Mouse (Mus musculus) liver, embryonic 12.5 days (tissue): ENCODE results near the gene Larp1b. TPM values are rescaled to one million over a fixed set of nuclear protein-coding genes. Genes with fewer than 3 reads are reported as not detected.

ENCODE experiments used
- ATAC-seq: fragments of 200-750 bp; cut with Nextera tagmentation; 2 replicates; pipeline ENCODE4 v1.8.0; 2017; ENCODE audit warnings: moderate number of reproducible peaks, mild to moderate bottlenecking, moderate library complexity
- H3K27ac ChIP-seq: fragments of 300-500 bp; sonication (generic); 2 replicates; pipeline ENCODE4 v1.5.1; 2016; ENCODE audit warnings: mild to moderate bottlenecking
- H3K27me3 ChIP-seq: fragments of 300-500 bp; sonication (generic); replicated peaks from 2 replicates; pipeline ENCODE4 v1.6.1; 2016; ENCODE audit warnings: mild to moderate bottlenecking, moderate library complexity
- H3K36me3 ChIP-seq: fragments of 300-500 bp; sonication (generic); 2 replicates; pipeline ENCODE4 v1.6.1; 2016; ENCODE audit warnings: mild to moderate bottlenecking, moderate library complexity
- H3K4me1 ChIP-seq: fragments of 300-500 bp; sonication (generic); 2 replicates; pipeline ENCODE4 v1.6.1; 2016
- H3K4me2 ChIP-seq: fragments of 300-500 bp; sonication (generic); 2 replicates; pipeline ENCODE4 v1.6.1; 2016; ENCODE audit warnings: mild to moderate bottlenecking, moderate library complexity
- H3K4me3 ChIP-seq: fragments of 300-500 bp; sonication (generic); 2 replicates; pipeline ENCODE4 v1.5.1; 2016; ENCODE audit warnings: mild to moderate bottlenecking, moderate library complexity
- H3K9ac ChIP-seq: fragments of 300-500 bp; sonication (generic); 2 replicates; pipeline ENCODE4 v1.6.1; 2016; ENCODE audit warnings: mild to moderate bottlenecking, moderate library complexity
- H3K9me3 ChIP-seq: fragments of 300-500 bp; sonication (generic); replicated peaks from 2 replicates; pipeline ENCODE4 v1.6.1; 2016; ENCODE audit warnings: mild to moderate bottlenecking, moderate library complexity
- WGBS: fragments of 180-500 bp; shearing (Covaris S2); methylation state at CpG from one replicate; pipeline ENCODE4 v1.1.7; 2016; ENCODE audit not compliant: insufficient replicate concordance; 5-methylcytosine and 5-hydroxymethylcytosine counted together
- polyA plus RNA-seq: library from polyadenylated mRNA; unstranded; fragments of >200 nt; fragmentation: Nextera tagmentation; extraction: Ambion mirVana; gene quantifications from 2 replicates; pipeline ENCODE4 v1.2.1, GENCODE M21; 2016

The Larp1b gene
- polyA plus RNA-seq, 1 experiment from 2014 or later = 10.2 TPM

DNA sequence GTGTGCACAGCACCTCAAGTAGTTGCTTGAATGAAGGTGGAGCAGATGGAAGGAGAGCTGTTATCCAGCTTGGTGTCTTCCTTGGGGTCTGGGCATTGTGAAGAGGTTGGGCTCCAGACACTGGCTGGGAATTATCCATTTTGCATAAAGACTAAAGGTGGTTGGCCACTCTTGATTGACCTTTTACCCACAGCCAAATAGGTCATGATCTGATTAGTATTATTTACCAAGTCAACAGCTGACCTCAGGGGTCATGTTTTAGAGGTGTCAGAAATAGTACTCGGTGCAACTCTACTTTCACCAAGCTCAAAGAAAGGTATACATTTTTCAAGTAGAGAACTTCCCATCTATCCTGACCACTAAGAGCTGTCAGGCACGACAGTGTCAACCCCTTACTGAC, 115.7 kb downstream of the Larp1b start:
- H3K36me3 ChIP-seq = peaks cover 59% of the 10 kb centered on the region
- H3K9me3 ChIP-seq = no peaks in the 10 kb centered on the region
- H3K9ac ChIP-seq = no peak overlapping the region
- WGBS = 73% methylated on average over 2 of the region's 2 CpGs
- H3K27me3 ChIP-seq = no peaks in the 10 kb centered on the region
- H3K4me2 ChIP-seq = no peak overlapping the region
- no peak overlapping the region for H3K4me3 ChIP-seq
- H3K4me1 ChIP-seq = no peaks in the 10 kb centered on the region
- ATAC-seq = peak; percentile 33
- no peak overlapping the region for H3K27ac ChIP-seq

DNA sequence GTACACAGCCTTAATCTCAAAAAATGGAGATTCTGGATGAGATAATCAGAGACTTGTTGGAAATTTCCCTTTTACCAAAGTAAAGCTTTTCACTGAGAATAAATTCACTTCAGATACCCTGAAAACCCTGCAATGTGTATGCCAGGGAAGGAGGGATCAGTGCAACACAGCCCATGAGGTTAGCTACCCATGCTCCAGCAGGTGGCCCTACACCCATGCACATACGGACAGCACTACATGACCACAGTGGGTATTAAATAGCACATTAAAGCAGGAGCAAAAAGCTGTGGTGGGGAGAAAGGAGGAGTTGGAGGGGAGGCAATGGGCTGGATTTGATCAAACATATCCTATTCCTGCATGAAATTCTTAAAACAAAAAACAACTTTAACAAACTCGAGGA, 120.9 kb downstream of the Larp1b start:
- no peak for ATAC-seq
- no peak overlapping the region for H3K9ac ChIP-seq
- H3K36me3 ChIP-seq = peaks cover 42% of the 10 kb centered on the region
- no peaks in the 10 kb centered on the region for H3K4me1 ChIP-seq
- no peak overlapping the region for H3K4me2 ChIP-seq
- no peaks in the 10 kb centered on the region for H3K27me3 ChIP-seq
- no peak overlapping the region for H3K27ac ChIP-seq
- no peak overlapping the region for H3K4me3 ChIP-seq
- 71% methylated on average over 2 of the region's 2 CpGs for WGBS
- no peaks in the 10 kb centered on the region for H3K9me3 ChIP-seq

- 87% methylated on average over 8 of the region's 8 CpGs for WGBS
- Histone ChIP-seq H3K4me3 (no peak overlapping the region), H3K36me3 (peaks cover 7% of the 10 kb centered on the region; the same call in 1 of the 2 replicates), H3K27ac (no peak overlapping the region), H3K4me2 (no peak overlapping the region), H3K4me1 (peaks cover 9% of the 10 kb centered on the region), H3K27me3 (no peaks in the 10 kb centered on the region), H3K9ac (no peak overlapping the region), H3K9me3 (no peaks in the 10 kb centered on the region)
- ATAC-seq = no peak
Observed at GRCm38 (mm10) chr3:41075376-41075775, 125.7 kb downstream of the Larp1b start.

DNA sequence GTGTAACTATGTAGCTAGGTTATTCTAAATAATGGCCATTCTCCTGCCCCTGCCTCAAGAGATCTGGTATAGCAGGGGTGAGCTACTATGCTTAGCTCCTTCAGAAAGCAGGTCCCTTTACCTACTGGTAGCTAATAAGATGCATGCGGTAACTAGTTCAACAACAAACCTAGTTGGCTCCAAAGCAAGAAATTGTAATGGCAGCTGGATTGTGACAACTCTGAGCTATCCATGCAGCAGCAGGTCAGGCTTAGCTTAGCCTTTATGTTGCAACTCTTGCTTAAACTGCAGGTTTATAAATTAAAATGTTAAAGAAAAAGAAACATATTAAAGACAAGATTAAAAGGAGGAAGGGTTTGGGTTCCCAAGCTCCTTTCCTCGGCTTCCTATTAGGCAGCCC, 129.0 kb downstream of the Larp1b start:
- no peaks in the 10 kb centered on the region for H3K9me3 ChIP-seq
- 72% methylated on average over 2 of the region's 2 CpGs for WGBS

DNA sequence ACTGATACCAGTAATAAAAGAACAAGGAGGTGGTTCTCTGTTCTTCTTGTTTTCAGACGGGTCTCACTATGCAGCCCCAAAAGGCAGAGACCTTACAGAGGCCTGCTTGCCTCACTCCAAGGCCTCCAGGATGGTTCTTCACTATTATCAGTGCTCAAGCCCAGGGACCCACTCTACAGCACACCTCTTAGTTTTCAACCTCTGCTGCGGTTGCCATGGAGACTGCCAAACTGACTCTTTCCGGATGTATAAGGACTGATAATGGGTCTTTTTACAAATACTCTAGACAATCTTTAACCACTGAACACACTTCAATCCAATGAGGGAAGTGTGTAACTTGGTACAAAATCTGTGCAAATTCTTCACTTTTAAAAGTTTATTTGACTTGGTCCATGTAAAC, 131.1 kb downstream of the Larp1b start:
- no peak for ATAC-seq
- Histone ChIP-seq H3K27ac (no peak overlapping the region), H3K4me3 (peak overlapping the region; percentile 98; the same call in 1 of the 2 replicates), H3K9ac (peak overlapping the region; percentile 13; the same call in 1 of the 2 replicates), H3K4me1 (peaks cover 38% of the 10 kb centered on the region), H3K36me3 (peaks cover 6% of the 10 kb centered on the region; the same call in 1 of the 2 replicates), H3K9me3 (no peaks in the 10 kb centered on the region), H3K27me3 (no peaks in the 10 kb centered on the region), H3K4me2 (peak overlapping the region; percentile 86)
- WGBS = 39% methylated on average over 3 of the region's 3 CpGs

More for the DNA sequence above, 129.0 kb downstream of the Larp1b start:
- no peak for ATAC-seq
- H3K4me1 ChIP-seq = peaks cover 24% of the 10 kb centered on the region
- H3K27me3 ChIP-seq = no peaks in the 10 kb centered on the region
- H3K27ac ChIP-seq = no peak overlapping the region
- H3K4me2 ChIP-seq = no peak overlapping the region
- no peak overlapping the region for H3K4me3 ChIP-seq
- no peak overlapping the region for H3K9ac ChIP-seq
- H3K36me3 ChIP-seq = peaks cover 6% of the 10 kb centered on the region; the same call in 1 of the 2 replicates

- ATAC-seq = no peak
- H3K4me3 ChIP-seq = peak overlapping the region; percentile 98
- peak overlapping the region; percentile 96 for H3K9ac ChIP-seq
- WGBS = 5% methylated on average over 23 of the region's 23 CpGs
- no peaks in the 10 kb centered on the region for H3K9me3 ChIP-seq
- peaks cover 6% of the 10 kb centered on the region; the same call in 1 of the 2 replicates for H3K36me3 ChIP-seq
- no peaks in the 10 kb centered on the region for H3K27me3 ChIP-seq
- peak overlapping the region; percentile 86 for H3K4me2 ChIP-seq
- H3K27ac ChIP-seq = peak overlapping the region; percentile 89
- peaks cover 38% of the 10 kb centered on the region for H3K4me1 ChIP-seq
Observed at GRCm38 (mm10) chr3:41081474-41082301, 132.1 kb downstream of the Larp1b start.

- Histone ChIP-seq H3K4me2 (peak overlapping the region; percentile 86), H3K4me1 (peaks cover 38% of the 10 kb centered on the region), H3K27ac (peak overlapping the region; percentile 89), H3K36me3 (peaks cover 6% of the 10 kb centered on the region; the same call in 1 of the 2 replicates), H3K27me3 (no peaks in the 10 kb centered on the region), H3K9me3 (no peaks in the 10 kb centered on the region), H3K9ac (peak overlapping the region; percentile 96), H3K4me3 (peak overlapping the region; percentile 98)
- WGBS = 2% methylated on average over 43 of the region's 43 CpGs
- ATAC-seq = peak; percentile 7
Observed at GRCm38 (mm10) chr3:41082520-41082884, 132.9 kb downstream of the Larp1b start.

DNA sequence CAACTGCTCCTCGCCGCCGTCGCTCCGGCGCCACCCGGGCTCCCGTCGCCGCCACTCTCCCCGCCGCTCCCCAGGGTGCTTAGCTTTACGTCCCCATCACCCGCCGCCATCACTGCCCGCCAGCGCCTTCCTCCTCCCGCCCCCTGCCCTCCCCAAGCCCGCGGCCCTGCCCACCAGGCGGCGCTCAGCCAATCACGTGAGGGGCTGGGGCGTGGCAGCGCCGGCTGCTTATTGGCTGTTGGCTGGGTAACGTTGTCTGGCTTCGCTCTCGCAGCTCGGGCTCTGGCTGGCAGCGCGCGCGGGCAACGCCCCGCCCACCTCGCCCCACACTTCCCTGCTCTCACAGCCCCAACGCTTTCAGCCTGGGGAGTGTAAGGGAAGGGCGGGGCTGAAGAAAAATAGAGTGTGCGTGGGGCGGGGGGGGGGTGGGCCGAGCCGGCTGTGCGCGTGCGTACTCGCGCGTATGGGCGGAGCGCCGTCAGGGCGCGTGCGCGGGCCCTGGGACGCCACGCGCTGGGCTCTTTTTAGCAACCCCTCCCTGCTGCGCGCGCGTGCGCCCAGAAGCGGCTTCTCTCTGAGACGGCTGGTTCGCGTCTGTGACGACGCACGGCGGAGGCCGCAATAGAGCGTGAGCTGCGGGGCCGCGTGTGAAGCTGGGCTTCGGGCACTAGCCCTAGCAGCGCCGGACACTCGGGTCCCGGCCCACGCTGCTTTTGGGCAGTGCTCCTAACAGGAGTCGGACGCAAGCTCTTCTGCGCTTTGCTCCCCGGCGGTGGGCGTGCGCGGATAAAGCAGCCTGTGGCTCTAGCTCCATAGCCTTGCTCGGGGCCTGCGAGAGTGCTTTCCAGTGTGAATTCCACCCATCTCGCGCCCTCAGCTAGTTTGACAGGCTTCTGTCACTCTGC, 133.5 kb downstream of the Larp1b start, which contains the start of gene Pgrmc2:
Gene Pgrmc2, minus strand, starts transcription at position 162 of the 905 bp plus-strand sequence.
- no peaks in the 10 kb centered on the region for H3K27me3 ChIP-seq
- peak within 1 kb of the TSS; percentile 86 for H3K4me2 ChIP-seq
- H3K4me1 ChIP-seq = peaks cover 38% of the 10 kb centered on the region
- peak within 1 kb of the TSS; percentile 96 for H3K9ac ChIP-seq
- WGBS = under 1% methylated on average over 88 of the region's 95 CpGs
- peak within 1 kb of the TSS; percentile 98 for H3K4me3 ChIP-seq
- H3K9me3 ChIP-seq = no peaks in the 10 kb centered on the region
- H3K27ac ChIP-seq = peak within 1 kb of the TSS; percentile 89
- peaks cover 6% of the 10 kb centered on the region; the same call in 1 of the 2 replicates for H3K36me3 ChIP-seq
- peak; percentile 95 for ATAC-seq

DNA sequence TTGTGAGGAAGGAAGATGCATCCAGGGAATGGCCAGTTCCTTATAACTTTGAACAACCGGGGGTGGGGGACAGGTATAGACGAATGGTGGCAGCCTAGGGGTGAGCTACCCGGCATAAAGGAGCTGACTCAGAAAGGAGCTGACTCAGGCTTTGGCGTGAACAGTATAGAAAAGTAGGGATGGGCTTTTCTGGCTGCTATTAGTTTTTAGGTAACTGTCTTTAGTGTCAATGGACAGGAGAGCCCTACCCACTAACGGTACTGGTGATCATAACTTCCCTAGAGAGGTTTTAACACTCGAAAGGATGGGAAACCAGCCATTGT, 134.1 kb downstream of the Larp1b start:
- ATAC-seq = peak; percentile 16
- no peaks in the 10 kb centered on the region for H3K9me3 ChIP-seq

GRCm38 (mm10) chr3:41084421-41084820, 134.8 kb downstream of the Larp1b start:
- Histone ChIP-seq H3K4me1 (peaks cover 37% of the 10 kb centered on the region), H3K27me3 (no peaks in the 10 kb centered on the region), H3K9me3 (no peaks in the 10 kb centered on the region), H3K9ac (peak overlapping the region; percentile 83), H3K27ac (no peak overlapping the region), H3K36me3 (no peaks in the 10 kb centered on the region), H3K4me2 (peak overlapping the region; percentile 86), H3K4me3 (peak overlapping the region; percentile 98)
- ATAC-seq = no peak
- 84% methylated on average over 5 of the region's 5 CpGs for WGBS

More for the DNA sequence above, 134.1 kb downstream of the Larp1b start:
- Histone ChIP-seq H3K4me1 (peaks cover 38% of the 10 kb centered on the region), H3K4me3 (peak overlapping the region; percentile 98), H3K4me2 (peak overlapping the region; percentile 86), H3K9ac (peak overlapping the region; percentile 83), H3K27ac (peak overlapping the region; percentile 89), H3K27me3 (no peaks in the 10 kb centered on the region), H3K36me3 (peaks cover 2% of the 10 kb centered on the region; the same call in 1 of the 2 replicates)
- under 1% methylated on average over 6 of the region's 6 CpGs for WGBS

- Histone ChIP-seq H3K9ac (no peak overlapping the region), H3K36me3 (no peaks in the 10 kb centered on the region), H3K27me3 (no peaks in the 10 kb centered on the region), H3K4me1 (peaks cover 15% of the 10 kb centered on the region), H3K4me3 (no peak overlapping the region), H3K27ac (no peak overlapping the region), H3K4me2 (no peak overlapping the region), H3K9me3 (no peaks in the 10 kb centered on the region)
- ATAC-seq = no peak
Observed at GRCm38 (mm10) chr3:41087071-41087470, 137.4 kb downstream of the Larp1b start.
